Mouse (Mus musculus) embryonic facial prominence, embryonic 11.5 days (tissue): ENCODE results near the gene Pik3cg. TPM values are rescaled to one million over a fixed set of nuclear protein-coding genes. Genes with fewer than 3 reads are reported as not detected.

Experiments
- ATAC-seq: fragments of 200-750 bp; cut with Nextera tagmentation; replicated peaks from 2 replicates; pipeline ENCODE4 v1.8.0; 2017; ENCODE audit warnings: low read depth; ENCODE audit not compliant: insufficient number of reproducible peaks, low FRiP score, low TSS enrichment
- DNase-seq: peaks from one replicate; pipeline ENCODE4 v3.0.0-alpha.2; 2015; ENCODE audit warnings: low spot score
- H3K27ac ChIP-seq: fragments of 300-500 bp; sonication (generic); replicated peaks from 2 replicates; pipeline ENCODE4 v1.5.1; 2014; ENCODE audit warnings: mild to moderate bottlenecking, low read depth, low read length, control low read depth
- H3K27me3 ChIP-seq: fragments of 300-500 bp; sonication (generic); 2 replicates; pipeline ENCODE4 v1.6.1; 2014; ENCODE audit warnings: mild to moderate bottlenecking, low read length, moderate library complexity, mixed read lengths; ENCODE audit not compliant: control insufficient read depth, insufficient read depth
- H3K36me3 ChIP-seq: fragments of 300-500 bp; sonication (generic); replicated peaks from 2 replicates; pipeline ENCODE4 v1.6.1; 2014; ENCODE audit warnings: low read depth, mild to moderate bottlenecking, low read length, moderate library complexity, mixed read lengths; ENCODE audit not compliant: control insufficient read depth, insufficient read depth
- H3K4me1 ChIP-seq: fragments of 300-500 bp; sonication (generic); 2 replicates; pipeline ENCODE4 v1.6.1; 2014; ENCODE audit warnings: low read length, mixed read lengths; ENCODE audit not compliant: control insufficient read depth, insufficient read depth
- H3K4me2 ChIP-seq: fragments of 300-500 bp; sonication (generic); 2 replicates; pipeline ENCODE4 v1.6.1; 2014; ENCODE audit warnings: low read depth, mild to moderate bottlenecking, control low read depth, low read length, moderate library complexity
- H3K4me3 ChIP-seq: fragments of 300-500 bp; sonication (generic); 2 replicates; pipeline ENCODE4 v1.5.1; 2014; ENCODE audit warnings: low read depth, low read length, control low read depth
- H3K9ac ChIP-seq: fragments of 300-500 bp; sonication (generic); replicated peaks from 2 replicates; pipeline ENCODE4 v1.6.1; 2014; ENCODE audit warnings: mild to moderate bottlenecking, control low read depth, low read length
- H3K9me3 ChIP-seq: fragments of 300-500 bp; sonication (generic); replicated peaks from 2 replicates; pipeline ENCODE4 v1.6.1; 2016; ENCODE audit warnings: mild to moderate bottlenecking, low read length, inconsistent platforms, mixed read lengths; ENCODE audit not compliant: control insufficient read depth
- WGBS: fragments of 180-500 bp; shearing (Covaris S2); extraction: QIAGEN DNeasy Blood & Tissue Kit; methylation state at CpG from one replicate; pipeline ENCODE4 v1.1.7; 2014; 5-methylcytosine and 5-hydroxymethylcytosine counted together
- polyA plus RNA-seq: library from polyadenylated mRNA; unstranded; fragments of >200 nt; fragmentation: Nextera tagmentation; extraction: Ambion mirVana; gene quantifications from 2 replicates; pipeline ENCODE4 v1.2.1, GENCODE M21; 2014

Gene Pik3cg
- polyA plus RNA-seq, 1 experiment from 2014 or later, result 1.8 TPM

DNA sequence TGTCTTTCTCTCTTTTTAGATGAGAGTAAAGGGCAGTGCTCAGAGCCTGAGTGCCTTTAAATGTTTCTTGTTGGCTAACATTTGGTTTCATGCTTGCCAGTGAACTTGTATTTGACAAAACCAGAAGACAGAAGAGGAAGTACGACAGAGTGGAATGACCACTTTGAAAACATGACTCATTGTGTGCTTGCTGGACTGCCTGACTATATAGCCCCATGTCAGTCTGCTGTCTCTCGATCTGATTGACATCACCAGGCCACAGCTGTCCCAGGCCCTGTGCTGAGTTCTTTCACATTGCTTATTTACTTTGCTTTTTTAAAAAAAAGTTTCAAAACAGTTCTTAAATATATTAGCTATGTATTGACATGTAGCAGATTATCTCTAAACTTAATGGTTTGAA is 44.8 kb downstream of the Pik3cg start:
- Histone ChIP-seq H3K4me1 (no peaks in the 10 kb centered on the region), H3K36me3 (no peaks in the 10 kb centered on the region), H3K9ac (no peak overlapping the region), H3K9me3 (no peaks in the 10 kb centered on the region), H3K4me2 (no peak overlapping the region), H3K4me3 (no peak overlapping the region), H3K27me3 (no peaks in the 10 kb centered on the region), H3K27ac (no peak overlapping the region)
- ATAC-seq (no peak), DNase-seq (no peak)
- whole genome bisulfite sequencing, result 85% methylated on average over 2 of the region's 2 CpGs

GRCm38 (mm10) chr12:32158757-32159156 is 49.7 kb downstream of the Pik3cg start:
- DNase-seq, result no peak
- Histone ChIP-seq H3K9ac (no peak overlapping the region), H3K4me1 (no peaks in the 10 kb centered on the region), H3K4me2 (no peak overlapping the region), H3K27me3 (no peaks in the 10 kb centered on the region), H3K4me3 (no peak overlapping the region), H3K9me3 (no peaks in the 10 kb centered on the region), H3K27ac (no peak overlapping the region), H3K36me3 (no peaks in the 10 kb centered on the region)
- WGBS, result 37% methylated on average over 5 of the region's 5 CpGs
- no peak for ATAC-seq

GRCm38 (mm10) chr12:32146606-32147005 is 61.9 kb downstream of the Pik3cg start:
- Histone ChIP-seq H3K36me3 (no peaks in the 10 kb centered on the region), H3K9ac (no peak overlapping the region), H3K4me1 (no peaks in the 10 kb centered on the region), H3K27ac (no peak overlapping the region), H3K27me3 (no peaks in the 10 kb centered on the region), H3K4me3 (no peak overlapping the region), H3K4me2 (no peak overlapping the region), H3K9me3 (no peaks in the 10 kb centered on the region)
- no peak for DNase-seq
- WGBS, result 91% methylated on average over 7 of the region's 7 CpGs
- no peak for ATAC-seq

DNA sequence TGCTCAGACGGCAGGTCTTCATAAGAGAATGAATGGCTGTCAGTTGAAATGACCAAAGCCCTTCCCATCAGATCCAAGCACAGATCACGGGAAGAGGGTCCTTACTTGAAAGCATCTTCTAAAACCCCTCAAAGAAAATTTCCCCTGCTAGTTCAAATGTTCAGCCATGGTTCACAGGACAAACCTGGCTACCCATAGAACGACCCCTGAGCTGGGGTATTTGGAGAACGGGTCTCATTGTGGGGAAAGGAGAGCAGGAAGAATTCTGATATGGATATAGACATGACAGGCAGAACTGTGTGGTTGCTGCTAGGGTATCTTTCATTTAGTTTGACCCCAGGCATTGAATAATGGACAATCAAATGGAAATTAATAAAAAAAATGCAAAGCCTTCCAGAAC is 62.8 kb downstream of the Pik3cg start:
- 78% methylated on average over 4 of the region's 4 CpGs for WGBS
- ATAC-seq (no peak), DNase-seq (no peak)
- H3K36me3 ChIP-seq, result no peaks in the 10 kb centered on the region
- H3K4me1 ChIP-seq, result no peaks in the 10 kb centered on the region
- no peak overlapping the region for H3K4me2 ChIP-seq
- H3K4me3 ChIP-seq, result no peak overlapping the region
- H3K9me3 ChIP-seq, result no peaks in the 10 kb centered on the region
- no peak overlapping the region for H3K27ac ChIP-seq
- H3K9ac ChIP-seq, result no peak overlapping the region
- H3K27me3 ChIP-seq, result no peaks in the 10 kb centered on the region

DNA sequence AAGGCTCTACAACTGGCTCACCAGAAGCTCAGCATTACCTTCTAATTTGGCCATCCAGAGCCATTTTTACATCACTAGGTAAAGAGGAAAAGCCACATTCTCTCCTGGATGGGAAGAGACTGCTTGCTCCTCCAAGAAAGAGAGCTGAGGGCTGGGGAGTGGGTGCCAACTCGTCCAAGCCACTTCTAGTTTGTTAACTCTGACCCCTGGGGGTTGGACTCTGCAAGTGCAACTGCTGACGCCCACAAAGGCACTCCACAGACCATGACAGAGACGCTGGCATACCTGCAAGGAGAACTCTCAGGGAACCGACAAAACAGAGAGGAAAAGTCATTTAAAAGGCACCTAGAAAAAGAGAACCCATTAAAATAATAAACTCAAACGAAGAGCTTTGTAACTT is 63.9 kb downstream of the Pik3cg start:
- Histone ChIP-seq H3K4me2 (no peak overlapping the region), H3K36me3 (no peaks in the 10 kb centered on the region), H3K9me3 (no peaks in the 10 kb centered on the region), H3K4me1 (no peaks in the 10 kb centered on the region), H3K27ac (no peak overlapping the region), H3K27me3 (no peaks in the 10 kb centered on the region), H3K9ac (no peak overlapping the region), H3K4me3 (no peak overlapping the region)
- ATAC-seq, result peak; percentile 48; the same call in 1 of the 2 replicates
- peak; percentile 83 for DNase-seq
- WGBS, result 4% methylated on average over 5 of the region's 5 CpGs

DNA sequence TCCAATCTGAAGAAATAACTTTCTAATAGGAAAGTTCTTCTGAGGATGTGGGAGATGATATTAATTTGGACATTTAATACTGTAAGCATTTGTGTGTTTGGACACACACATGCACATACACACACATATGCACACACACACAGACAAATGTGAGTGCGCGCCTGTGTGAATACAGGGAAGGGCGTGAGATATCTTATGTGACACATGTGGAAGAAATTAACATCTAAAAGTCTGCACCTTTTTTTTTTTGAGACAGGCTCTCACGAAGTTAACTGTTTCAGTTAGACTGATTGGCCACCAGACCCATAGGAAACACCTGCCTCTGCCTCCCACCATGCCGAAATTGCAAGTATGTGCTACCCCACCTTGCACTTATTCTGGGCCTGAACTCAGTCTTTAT is 64.7 kb downstream of the Pik3cg start:
- H3K4me1 ChIP-seq, result no peaks in the 10 kb centered on the region
- no peaks in the 10 kb centered on the region for H3K9me3 ChIP-seq
- ATAC-seq (no peak), DNase-seq (no peak)
- H3K27ac ChIP-seq, result no peak overlapping the region
- no peak overlapping the region for H3K9ac ChIP-seq
- no peaks in the 10 kb centered on the region for H3K36me3 ChIP-seq
- no peak overlapping the region for H3K4me2 ChIP-seq
- no peak overlapping the region for H3K4me3 ChIP-seq
- 59% methylated on average over 5 of the region's 5 CpGs for WGBS
- no peaks in the 10 kb centered on the region for H3K27me3 ChIP-seq

GRCm38 (mm10) chr12:32143151-32143550 is 65.3 kb downstream of the Pik3cg start:
- H3K4me1 ChIP-seq, result no peaks in the 10 kb centered on the region; the same call in 1 of the 2 replicates
- no peaks in the 10 kb centered on the region for H3K27me3 ChIP-seq
- DNase-seq (no peak), ATAC-seq (no peak)
- no peak overlapping the region for H3K4me2 ChIP-seq
- no peak overlapping the region for H3K9ac ChIP-seq
- no peaks in the 10 kb centered on the region for H3K36me3 ChIP-seq
- no peak overlapping the region for H3K4me3 ChIP-seq
- H3K27ac ChIP-seq, result no peak overlapping the region
- WGBS, result 65% methylated on average over 4 of the region's 4 CpGs
- H3K9me3 ChIP-seq, result no peaks in the 10 kb centered on the region

GRCm38 (mm10) chr12:32141766-32142165 is 66.7 kb downstream of the Pik3cg start:
- Histone ChIP-seq H3K9me3 (no peaks in the 10 kb centered on the region), H3K36me3 (no peaks in the 10 kb centered on the region), H3K27ac (no peak overlapping the region), H3K27me3 (no peaks in the 10 kb centered on the region), H3K4me2 (no peak overlapping the region), H3K9ac (no peak overlapping the region), H3K4me1 (no peaks in the 10 kb centered on the region; the same call in 1 of the 2 replicates), H3K4me3 (no peak overlapping the region)
- ATAC-seq (no peak), DNase-seq (no peak)
